Comparison of ENCODE assay signal across 22 mouse cellular contexts in genomic region chr6:18380300-18381202, GRCm38 (mm10).
DNase-seq lines count a peak whose midpoint lies in the region; ATAC-seq and TF ChIP-seq lines count a peak whose summit lies in the region.
"Had no signal": no experiment of that assay in that cellular context is flagged by ENCODE, and none has a peak within 500 bp of the region (broad histone marks: within the 10 kb centered on the region; RNA-seq: fewer than 3 reads in every experiment).

No protein-coding gene starts in this region.

- no peak for TF ChIP-seq POLR2A in olfactory bulb, adult 2 months (IDR thresholded peaks at IDR 0.05; ENCODE audit: insufficient read depth, low read depth, low read length)

- no peak overlapping the region for H3K9ac ChIP-seq in kidney, embryonic 15.5 days
- no peak overlapping the region for H3K9ac ChIP-seq in lung, embryonic 14.5 days
- H3K9ac ChIP-seq in embryonic facial prominence, embryonic 14.5 days (ENCODE audit: low read depth, low read length): no peak overlapping the region
- H3K9ac ChIP-seq in hindbrain, embryonic 14.5 days: no peak overlapping the region
- H3K9ac ChIP-seq: forebrain, postnatal 0 days; hindbrain, embryonic 13.5 days; limb, embryonic 12.5 days had no signal

- DNase-seq in kidney, postnatal 10 days: no peak
- DNase-seq in lung, embryonic 14.5 days: peak; percentile 39
- no peak for DNase-seq in lung, postnatal 36 days
- DNase-seq in embryonic facial prominence, embryonic 14.5 days (ENCODE audit: low spot score): peak; percentile 23
- no peak for DNase-seq in hindbrain, embryonic 14.5 days (ENCODE audit: low spot score)
- DNase-seq: adrenal gland, postnatal 10 days; cerebellum, adult 2 months; cerebellum, postnatal 25 days; forebrain, postnatal 0 days; gastrocnemius, postnatal 14 days; heart, adult 18-20 months; kidney, adult 8-10 months; lung, postnatal 4 days; midbrain, embryonic 14.5 days; right cerebral cortex, postnatal 14 days; thymus, adult 2 months; thymus, postnatal 4 days had no signal

- WGBS in kidney, embryonic 15.5 days: 52% methylated on average over 13 of the region's 13 CpGs
- whole genome bisulfite sequencing in lung, embryonic 14.5 days: 57% methylated on average over 13 of the region's 13 CpGs
- whole genome bisulfite sequencing in embryonic facial prominence, embryonic 14.5 days: 50% methylated on average over 13 of the region's 13 CpGs
- 58% methylated on average over 13 of the region's 13 CpGs for WGBS in olfactory bulb, adult 2 months
- WGBS in hindbrain, embryonic 14.5 days: 80% methylated on average over 13 of the region's 13 CpGs

- H3K4me2 ChIP-seq in kidney, embryonic 15.5 days: no peak overlapping the region
- H3K4me2 ChIP-seq in lung, embryonic 14.5 days: no peak overlapping the region
- H3K4me2 ChIP-seq in embryonic facial prominence, embryonic 14.5 days (ENCODE audit: low read depth, low read length): no peak overlapping the region
- no peak overlapping the region for H3K4me2 ChIP-seq in hindbrain, embryonic 14.5 days (replicated peaks)
- H3K4me2 ChIP-seq: hindbrain, embryonic 13.5 days; limb, embryonic 12.5 days had no signal

- peaks cover 9% of the 10 kb centered on the region for H3K4me1 ChIP-seq in kidney, embryonic 15.5 days
- H3K4me1 ChIP-seq in lung, embryonic 14.5 days (ENCODE audit: insufficient read depth): no peaks in the 10 kb centered on the region
- H3K4me1 ChIP-seq in embryonic facial prominence, embryonic 14.5 days (ENCODE audit: control insufficient read depth, insufficient read depth, low read length): 0 out of 2 replicates have a peak, but pooled peaks cover 5% of the 10 kb centered on the region
- H3K4me1 ChIP-seq in olfactory bulb, adult 2 months (ENCODE audit: control insufficient read depth, insufficient read depth, low read length): no peaks in the 10 kb centered on the region
- H3K4me1 ChIP-seq in hindbrain, embryonic 14.5 days (replicated peaks; ENCODE audit: control insufficient read depth, insufficient read depth, low read length): no peaks in the 10 kb centered on the region
- H3K4me1 ChIP-seq: hindbrain, embryonic 13.5 days had no signal

- no peak overlapping the region for H3K4me3 ChIP-seq in kidney, embryonic 15.5 days (replicated peaks)
- H3K4me3 ChIP-seq in lung, embryonic 14.5 days (ENCODE audit: low read depth, low read length): no peak overlapping the region
- no peak overlapping the region for H3K4me3 ChIP-seq in embryonic facial prominence, embryonic 14.5 days (ENCODE audit: low read depth, low read length)
- no peak overlapping the region for H3K4me3 ChIP-seq in olfactory bulb, adult 2 months (ENCODE audit: insufficient read depth, low read depth, low read length)
- no peak overlapping the region for H3K4me3 ChIP-seq in hindbrain, embryonic 14.5 days (replicated peaks; ENCODE audit: low read length)
- H3K4me3 ChIP-seq: hindbrain, embryonic 13.5 days; limb, embryonic 12.5 days had no signal

- peak overlapping the region; percentile 51 for H3K27ac ChIP-seq in kidney, embryonic 15.5 days
- H3K27ac ChIP-seq in lung, embryonic 14.5 days (ENCODE audit: low read depth): no peak overlapping the region; the same call in 1 of the 2 replicates
- no peak overlapping the region for H3K27ac ChIP-seq in embryonic facial prominence, embryonic 14.5 days (replicated peaks; ENCODE audit: low read depth, low read length)
- 0 out of 2 replicates have a peak overlapping the region, but pooled peaks have one; percentile 21 for H3K27ac ChIP-seq in olfactory bulb, adult 2 months (ENCODE audit: insufficient read depth, low read depth, low read length)
- no peak overlapping the region for H3K27ac ChIP-seq in hindbrain, embryonic 14.5 days
- H3K27ac ChIP-seq: hindbrain, embryonic 13.5 days; limb, embryonic 12.5 days; stomach, postnatal 0 days had no signal

- peak; percentile 83 for ATAC-seq in kidney, embryonic 15.5 days (replicated peaks; ENCODE audit: low FRiP score)
- ATAC-seq in lung, embryonic 14.5 days (ENCODE audit: insufficient read depth): peak; percentile 54; the same call in 1 of the 2 replicates
- no peak for ATAC-seq in embryonic facial prominence, embryonic 14.5 days (ENCODE audit: low read depth)
- ATAC-seq in hindbrain, embryonic 14.5 days (ENCODE audit: low FRiP score): no peak
- ATAC-seq: forebrain, postnatal 0 days had no signal

- TF ChIP-seq CTCF in lung, embryonic 14.5 days (IDR thresholded peaks at IDR 0.05; ENCODE audit: low read depth): no peak
- no peak for TF ChIP-seq CTCF in olfactory bulb, adult 2 months (IDR thresholded peaks at IDR 0.05; ENCODE audit: insufficient read depth, low read depth, low read length)

- no peaks in the 10 kb centered on the region for H3K27me3 ChIP-seq in kidney, embryonic 15.5 days
- no peaks in the 10 kb centered on the region for H3K27me3 ChIP-seq in lung, embryonic 14.5 days (ENCODE audit: insufficient read depth, low read length)
- no peaks in the 10 kb centered on the region for H3K27me3 ChIP-seq in embryonic facial prominence, embryonic 14.5 days (replicated peaks; ENCODE audit: control insufficient read depth, insufficient read depth, low read length)
- no peaks in the 10 kb centered on the region for H3K27me3 ChIP-seq in hindbrain, embryonic 14.5 days (ENCODE audit: control insufficient read depth, insufficient read depth, low read length)
- H3K27me3 ChIP-seq: hindbrain, embryonic 13.5 days; limb, embryonic 12.5 days had no signal

- peaks cover 14% of the 10 kb centered on the region; the same call in 1 of the 2 replicates for H3K36me3 ChIP-seq in kidney, embryonic 15.5 days
- no peaks in the 10 kb centered on the region for H3K36me3 ChIP-seq in lung, embryonic 14.5 days (ENCODE audit: insufficient read depth)
- H3K36me3 ChIP-seq in embryonic facial prominence, embryonic 14.5 days (ENCODE audit: control insufficient read depth, insufficient read depth, low read length): peaks cover 10% of the 10 kb centered on the region; the same call in 1 of the 2 replicates
- H3K36me3 ChIP-seq in hindbrain, embryonic 14.5 days (replicated peaks; ENCODE audit: control insufficient read depth, insufficient read depth): peaks cover 76% of the 10 kb centered on the region

- H3K9me3 ChIP-seq in kidney, embryonic 15.5 days (replicated peaks): no peaks in the 10 kb centered on the region
- no peaks in the 10 kb centered on the region for H3K9me3 ChIP-seq in lung, embryonic 14.5 days (ENCODE audit: low read depth, low read length)
- no peaks in the 10 kb centered on the region for H3K9me3 ChIP-seq in embryonic facial prominence, embryonic 14.5 days (ENCODE audit: control insufficient read depth, low read length)
- H3K9me3 ChIP-seq in hindbrain, embryonic 14.5 days (ENCODE audit: control insufficient read depth, low read length): no peaks in the 10 kb centered on the region
- H3K9me3 ChIP-seq: hindbrain, embryonic 13.5 days had no signal

Comparison
In these comparisons a context has a peak if more than half of its experiments do, and no peak if none do; other contexts are left out.
1. DNase-seq: peak in lung, embryonic 14.5 days (single experiment) and embryonic facial prominence, embryonic 14.5 days (single experiment); none in kidney, postnatal 10 days (single experiment), lung, postnatal 36 days (single experiment) and hindbrain, embryonic 14.5 days (single experiment).
2. ATAC-seq: peak in kidney, embryonic 15.5 days (single experiment) and lung, embryonic 14.5 days (single experiment); none in embryonic facial prominence, embryonic 14.5 days (single experiment) and hindbrain, embryonic 14.5 days (single experiment).
3. H3K27ac ChIP-seq: peak in kidney, embryonic 15.5 days (single experiment) and olfactory bulb, adult 2 months (single experiment); none in lung, embryonic 14.5 days (single experiment), embryonic facial prominence, embryonic 14.5 days (single experiment) and hindbrain, embryonic 14.5 days (single experiment).